Mouse (Mus musculus): ENCODE measurements at regions not wholly inside any gene's neighbourhood (a gene's known extent, or its start where the extent isn't known, plus 50 kb on each side); places are given as distances from the start of the nearest gene placed in this dataset.

- no peak for DNase-seq (ENCODE audit: low spot score)
Observed at GRCm38 (mm10) chr6:108910330-108910729, 81.9 kb downstream of the Edem1 start.

GRCm38 (mm10) chr6:108912539-108912938 lies 84.1 kb downstream of the Edem1 start:
- DNase-seq (ENCODE audit: low spot score): no peak

- no peak for DNase-seq (ENCODE audit: low spot score)
Observed at GRCm38 (mm10) chr6:108919372-108919913, 91.0 kb downstream of the Edem1 start.

GRCm38 (mm10) chr6:108921181-108921580 lies 92.7 kb downstream of the Edem1 start:
- no peak for DNase-seq (ENCODE audit: low spot score)

DNA sequence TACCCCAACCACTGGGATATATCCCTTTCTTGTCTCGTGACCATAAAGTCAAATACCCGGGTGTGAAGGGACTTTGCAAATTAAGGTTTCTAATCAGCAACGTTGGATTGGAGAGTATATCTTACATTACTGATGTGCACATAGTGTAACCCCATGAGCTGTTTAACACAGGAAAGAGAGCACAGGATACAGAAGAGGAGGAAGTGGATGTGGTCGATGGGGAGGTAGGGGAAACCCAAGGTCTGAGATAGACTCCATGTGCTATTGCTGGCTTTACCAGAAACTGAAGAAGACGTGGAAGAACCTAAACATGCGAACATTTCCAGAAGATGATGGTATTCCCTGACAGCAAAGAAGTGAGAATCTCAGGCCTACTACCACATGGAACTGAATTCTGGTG lies 94.1 kb downstream of the Edem1 start:
- DNase-seq (ENCODE audit: low spot score): no peak

DNA sequence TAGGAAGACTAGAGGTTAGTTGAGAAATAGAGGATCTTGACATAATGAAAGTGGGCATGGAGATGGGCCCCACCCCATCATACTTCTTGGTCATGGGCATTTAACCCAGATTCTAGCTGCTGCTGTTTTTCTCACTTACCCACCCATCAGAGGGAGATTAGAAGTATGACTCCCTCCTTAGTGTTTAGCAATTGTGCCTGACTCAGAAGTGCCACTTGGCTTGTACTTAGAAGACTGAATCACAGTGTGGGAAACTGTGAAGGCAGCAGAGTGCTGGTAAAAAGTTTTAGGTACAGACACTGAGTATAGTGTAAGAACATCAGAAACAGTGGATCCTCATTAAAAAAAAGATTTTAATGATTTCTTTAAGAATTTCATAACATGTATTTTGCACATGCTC lies 100.5 kb downstream of the Edem1 start:
- DNase-seq (ENCODE audit: low spot score): no peak

DNA sequence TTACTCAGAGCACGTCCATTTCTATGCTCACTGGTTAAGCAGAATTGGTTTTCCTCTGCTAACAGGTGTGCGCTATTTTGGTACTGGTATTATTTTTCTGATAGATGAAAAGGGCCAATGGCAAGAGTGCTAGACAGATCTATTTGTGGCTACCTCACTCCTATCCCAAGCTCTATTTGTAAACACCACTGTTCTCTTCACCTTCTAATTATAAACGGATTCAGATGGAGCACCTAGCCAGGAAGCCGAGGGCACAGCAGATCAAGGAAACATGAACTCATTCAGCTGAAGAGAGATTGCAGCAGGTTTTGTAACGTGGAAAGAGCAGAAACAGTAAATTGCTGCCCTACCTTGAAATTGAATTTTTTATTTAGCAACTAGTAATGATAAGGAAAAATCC lies 110.2 kb downstream of the Edem1 start:
- no peak for DNase-seq (ENCODE audit: low spot score)

DNA sequence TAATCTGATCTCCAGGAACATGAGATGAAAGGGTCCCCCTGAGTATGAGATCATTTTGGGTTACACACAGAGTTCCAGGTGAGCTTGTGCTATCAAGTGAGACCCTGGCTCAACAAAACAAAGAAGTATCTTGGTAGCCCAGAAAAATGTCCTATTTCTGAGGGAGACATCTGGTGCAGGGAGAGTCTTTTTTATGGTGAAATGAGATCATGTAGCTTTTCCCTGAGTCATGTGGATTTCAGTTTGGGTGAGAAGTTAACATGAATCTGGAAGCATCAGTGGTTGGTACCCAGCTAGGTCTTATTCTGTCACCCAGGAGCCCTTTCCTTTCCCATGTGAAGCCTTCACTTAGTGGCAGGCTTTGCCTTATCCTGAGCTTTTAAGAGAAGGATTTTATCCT lies 113.8 kb downstream of the Edem1 start:
- DNase-seq (ENCODE audit: low spot score): no peak

DNA sequence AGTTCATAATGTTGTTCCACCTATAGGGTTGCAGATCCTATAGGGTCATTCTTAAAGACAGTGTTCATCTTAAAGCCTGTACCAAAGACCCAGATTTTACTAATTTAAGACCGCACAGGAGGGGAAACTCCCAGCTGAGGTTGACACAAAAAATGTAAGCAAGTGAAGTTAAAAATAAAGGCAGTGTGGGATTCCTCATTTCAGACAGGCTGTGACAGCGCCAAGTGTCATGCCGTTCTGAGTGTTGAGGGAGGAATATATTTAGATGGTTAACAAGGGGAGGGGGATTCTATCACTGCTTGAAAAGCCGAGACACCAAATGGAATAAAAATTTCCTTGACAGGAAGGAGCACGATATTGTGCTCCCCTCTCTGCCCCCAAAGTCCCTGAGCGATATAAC lies 123.9 kb downstream of the Edem1 start:
- no peak for DNase-seq (ENCODE audit: low spot score)

- DNase-seq (ENCODE audit: low spot score): no peak
Observed at GRCm38 (mm10) chr6:108962810-108963209, 134.4 kb downstream of the Edem1 start.

GRCm38 (mm10) chr6:108963295-108963694 lies 134.9 kb downstream of the Edem1 start:
- DNase-seq (ENCODE audit: low spot score): peak; percentile 40

DNA sequence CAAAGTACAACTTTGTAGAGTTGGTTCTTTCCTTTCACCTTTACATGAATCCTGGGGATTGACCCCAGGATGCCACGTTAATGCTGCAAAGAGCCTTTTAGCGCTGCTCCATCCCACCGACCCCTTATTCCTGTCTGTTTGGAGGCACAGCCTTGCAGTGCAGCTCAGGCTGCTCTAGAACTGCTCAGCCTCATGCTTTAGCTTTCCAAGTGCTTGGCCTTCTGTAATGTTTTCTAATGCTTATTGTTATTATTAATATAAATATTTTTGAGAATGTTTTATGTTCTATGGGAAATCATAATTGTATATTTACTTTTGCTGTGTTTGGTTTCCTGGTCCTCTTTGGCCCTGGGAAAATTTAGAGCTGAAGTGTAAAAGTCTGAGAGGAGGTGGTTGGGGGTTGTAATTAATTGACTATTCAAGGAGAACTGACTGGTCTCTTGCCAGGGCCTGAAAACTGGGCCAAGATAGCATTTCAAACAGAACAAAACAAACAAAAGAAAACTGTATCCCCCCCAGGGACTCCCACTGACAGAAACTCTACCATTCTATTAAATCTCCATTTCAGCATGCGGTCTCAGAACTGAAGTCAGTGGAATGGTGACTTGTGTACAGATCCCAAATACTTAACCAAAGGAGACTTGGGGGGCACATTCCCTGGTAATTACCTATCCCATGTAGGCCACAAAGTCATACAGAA lies 141.2 kb downstream of the Edem1 start:
- DNase-seq (ENCODE audit: low spot score): peak; percentile 5

- DNase-seq (ENCODE audit: low spot score): no peak
Observed at GRCm38 (mm10) chr6:108971415-108972089, 143.1 kb downstream of the Edem1 start.

GRCm38 (mm10) chr6:108973701-108974100 lies 145.3 kb downstream of the Edem1 start:
- no peak for DNase-seq (ENCODE audit: low spot score)

- no peak for DNase-seq (ENCODE audit: low spot score)
Observed at GRCm38 (mm10) chr6:108989506-108989905, 161.1 kb downstream of the Edem1 start.

GRCm38 (mm10) chr6:108993743-108994142 lies 165.3 kb downstream of the Edem1 start:
- DNase-seq (ENCODE audit: low spot score): no peak

- no peak for DNase-seq (ENCODE audit: low spot score)
Observed at GRCm38 (mm10) chr6:109004443-109004842, 176.0 kb downstream of the Edem1 start.

DNA sequence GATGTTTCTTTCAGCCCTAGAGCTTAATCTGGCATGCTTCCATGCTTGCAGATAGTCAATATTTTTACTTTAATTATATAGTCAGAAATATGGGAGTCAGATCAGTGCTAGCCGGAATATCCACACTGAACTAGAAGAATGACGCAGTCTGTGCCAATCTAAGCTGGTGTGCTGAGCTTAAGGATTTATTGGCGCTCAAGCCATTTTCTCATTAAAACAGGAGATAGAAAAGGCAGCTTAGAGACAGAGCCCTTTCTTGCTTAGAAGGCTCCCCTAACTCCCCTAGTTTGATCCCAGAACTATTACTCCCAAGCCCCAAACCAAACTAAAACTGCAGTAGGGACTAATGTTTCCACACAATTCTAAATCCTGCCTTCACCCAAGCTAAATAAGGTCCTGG lies 180.9 kb downstream of the Edem1 start:
- DNase-seq (ENCODE audit: low spot score): no peak

GRCm38 (mm10) chr6:109009793-109010192 lies 181.4 kb downstream of the Edem1 start:
- no peak for DNase-seq (ENCODE audit: low spot score)

- DNase-seq (ENCODE audit: low spot score): no peak
Observed at GRCm38 (mm10) chr6:109019731-109020130, 191.3 kb downstream of the Edem1 start.
